Mouse (Mus musculus): ENCODE data around the gene Hax1. TPM values are rescaled to one million over a fixed set of nuclear protein-coding genes. Genes with fewer than 3 reads are reported as not detected.

Hax1 gene
- 169 and 170 TPM in 2 replicates for polyA plus RNA-seq (2011; ENCODE audit: insufficient read depth, insufficient read length, low read depth, missing spikeins)

DNA sequence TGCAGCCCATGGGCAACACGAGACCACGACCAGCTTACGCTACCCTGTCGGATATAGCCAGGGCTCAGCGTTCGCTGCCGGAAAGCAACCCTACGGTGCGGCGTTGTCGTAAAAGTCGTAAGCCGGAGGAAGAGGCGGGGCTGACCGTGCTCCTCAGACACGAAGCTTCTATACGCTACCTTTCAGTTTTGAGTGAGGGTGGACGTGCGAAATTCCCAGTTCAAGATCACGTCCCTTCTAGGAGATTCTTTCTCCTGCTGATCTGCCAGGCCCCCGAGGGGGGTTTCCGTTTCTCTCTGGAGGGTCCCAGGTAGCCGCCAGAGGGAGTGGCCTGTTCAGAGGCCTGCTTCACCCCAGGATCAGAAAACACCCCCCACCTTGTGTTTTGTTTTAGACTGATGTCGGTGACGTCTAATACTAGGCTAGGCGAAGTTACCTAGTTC lies at the start of gene Hax1:
Gene Hax1, minus strand, starts transcription at position 169 of the 443 bp plus-strand sequence.
- Histone ChIP-seq H3K36me3 (ENCODE audit: control insufficient read depth, insufficient read depth, low read length, poor library complexity, severe bottlenecking) (peaks cover 46% of the 10 kb centered on the region), H3K4me3 (ENCODE audit: low read depth, low read length) (peak within 1 kb of the TSS; percentile 98), H3K9me3 (replicated peaks; ENCODE audit: control insufficient read depth, insufficient read depth, low read length, poor library complexity, severe bottlenecking) (no peaks in the 10 kb centered on the region), H3K4me1 (ENCODE audit: control insufficient read depth, insufficient read depth, low read length) (no peaks in the 10 kb centered on the region), H3K27me3 (ENCODE audit: control insufficient read depth, insufficient read depth, low read length, poor library complexity, severe bottlenecking) (no peaks in the 10 kb centered on the region), H3K27ac (ENCODE audit: insufficient read depth, low read length) (peak within 1 kb of the TSS; percentile 87), H3K9ac (ENCODE audit: low read depth, poor library complexity, severe bottlenecking) (peak within 1 kb of the TSS; percentile 87)
- TF ChIP-seq EP300 (IDR thresholded peaks at IDR 0.05; ENCODE audit: insufficient read depth, low read depth, low read length) (peak; percentile 33; the same call in 1 of the 2 replicates), POLR2A (IDR thresholded peaks at IDR 0.05; ENCODE audit: insufficient read depth, low read length) (peak; percentile 20), CTCF (IDR thresholded peaks at IDR 0.05; ENCODE audit: low read depth, low read length) (no peak)

DNA sequence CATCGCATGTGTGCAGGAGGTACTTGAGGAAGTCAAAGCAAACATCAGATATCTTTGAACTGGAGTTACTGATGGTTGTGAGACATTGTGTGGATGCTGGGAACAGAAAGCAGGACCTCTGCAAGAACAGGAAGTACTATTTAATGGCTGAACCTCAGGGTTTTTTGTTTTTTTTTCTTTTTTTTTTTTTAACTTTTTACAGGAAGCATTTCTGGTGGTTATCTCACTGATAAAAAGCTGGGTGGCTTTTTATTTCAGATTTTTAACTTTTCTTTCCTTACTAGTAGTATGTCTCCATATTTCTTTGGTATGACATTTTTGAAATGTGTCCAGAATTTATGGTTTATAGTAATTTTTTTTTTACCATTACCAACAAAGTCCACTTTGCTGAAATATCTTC lies 37.7 kb upstream of the Hax1 start:
- Histone ChIP-seq H3K9me3 (replicated peaks; ENCODE audit: control insufficient read depth, insufficient read depth, low read length, poor library complexity, severe bottlenecking) (no peaks in the 10 kb centered on the region), H3K36me3 (ENCODE audit: control insufficient read depth, insufficient read depth, low read length, poor library complexity, severe bottlenecking) (peaks cover 71% of the 10 kb centered on the region), H3K4me1 (ENCODE audit: control insufficient read depth, insufficient read depth, low read length) (no peaks in the 10 kb centered on the region), H3K4me3 (ENCODE audit: low read depth, low read length) (no peak overlapping the region), H3K9ac (ENCODE audit: low read depth, poor library complexity, severe bottlenecking) (no peak overlapping the region), H3K27ac (ENCODE audit: insufficient read depth, low read length) (no peak overlapping the region), H3K27me3 (ENCODE audit: control insufficient read depth, insufficient read depth, low read length, poor library complexity, severe bottlenecking) (no peaks in the 10 kb centered on the region)
- TF ChIP-seq CTCF (IDR thresholded peaks at IDR 0.05; ENCODE audit: low read depth, low read length) (no peak), EP300 (IDR thresholded peaks at IDR 0.05; ENCODE audit: insufficient read depth, low read depth, low read length) (no peak), POLR2A (IDR thresholded peaks at IDR 0.05; ENCODE audit: insufficient read depth, low read length) (no peak)

DNA sequence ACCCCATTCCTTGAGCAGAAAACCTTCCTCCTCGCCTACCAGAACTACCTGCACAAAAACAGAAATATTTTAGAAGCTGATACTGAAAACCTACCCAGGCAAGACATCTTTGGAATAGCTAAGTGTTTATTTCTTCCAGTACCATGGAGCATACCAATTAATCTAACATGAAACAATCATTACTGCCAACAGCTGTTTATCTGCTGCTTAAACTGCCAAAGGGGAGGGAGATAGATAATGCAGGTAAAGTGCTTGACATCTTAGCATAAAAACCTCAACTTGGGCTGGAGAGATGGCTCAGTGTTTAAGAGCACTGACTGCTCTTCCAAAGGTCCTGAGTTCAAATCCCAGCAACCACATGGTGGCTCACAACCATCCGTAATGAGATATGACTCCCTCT lies 36.1 kb upstream of the Hax1 start:
- TF ChIP-seq POLR2A (IDR thresholded peaks at IDR 0.05; ENCODE audit: insufficient read depth, low read length) (no peak), EP300 (IDR thresholded peaks at IDR 0.05; ENCODE audit: insufficient read depth, low read depth, low read length) (no peak), CTCF (IDR thresholded peaks at IDR 0.05; ENCODE audit: low read depth, low read length) (no peak)
- no peak overlapping the region for H3K9ac ChIP-seq (ENCODE audit: low read depth, poor library complexity, severe bottlenecking)
- no peaks in the 10 kb centered on the region for H3K27me3 ChIP-seq (ENCODE audit: control insufficient read depth, insufficient read depth, low read length, poor library complexity, severe bottlenecking)
- peaks cover 70% of the 10 kb centered on the region for H3K36me3 ChIP-seq (ENCODE audit: control insufficient read depth, insufficient read depth, low read length, poor library complexity, severe bottlenecking)
- H3K4me1 ChIP-seq (ENCODE audit: control insufficient read depth, insufficient read depth, low read length) = no peaks in the 10 kb centered on the region
- no peak overlapping the region for H3K27ac ChIP-seq (ENCODE audit: insufficient read depth, low read length)
- no peak overlapping the region for H3K4me3 ChIP-seq (ENCODE audit: low read depth, low read length)
- no peaks in the 10 kb centered on the region for H3K9me3 ChIP-seq (replicated peaks; ENCODE audit: control insufficient read depth, insufficient read depth, low read length, poor library complexity, severe bottlenecking)

DNA sequence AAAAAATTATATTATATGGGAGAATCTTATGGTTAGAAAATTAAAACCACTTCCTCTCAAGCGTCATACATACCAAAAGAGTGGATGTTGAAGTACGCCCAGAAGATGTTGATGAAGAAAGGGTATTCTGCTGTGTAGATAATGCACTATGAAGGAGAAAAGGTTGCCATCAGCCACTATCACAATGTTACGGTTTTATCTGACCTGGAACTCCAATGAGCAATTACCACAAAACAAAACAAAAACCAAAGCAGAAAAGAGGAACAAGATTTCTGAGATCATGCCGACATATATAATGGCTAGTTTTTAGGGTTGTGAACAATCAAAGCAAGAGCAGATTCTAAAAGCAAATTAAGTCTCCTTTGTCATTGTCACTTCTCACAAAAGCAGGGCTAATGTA lies 18.0 kb upstream of the Hax1 start:
- H3K9ac ChIP-seq (ENCODE audit: low read depth, poor library complexity, severe bottlenecking) = no peak overlapping the region
- no peaks in the 10 kb centered on the region for H3K9me3 ChIP-seq (replicated peaks; ENCODE audit: control insufficient read depth, insufficient read depth, low read length, poor library complexity, severe bottlenecking)
- no peak for TF ChIP-seq POLR2A (IDR thresholded peaks at IDR 0.05; ENCODE audit: insufficient read depth, low read length)
- H3K4me1 ChIP-seq (ENCODE audit: control insufficient read depth, insufficient read depth, low read length) = no peaks in the 10 kb centered on the region
- H3K4me3 ChIP-seq (ENCODE audit: low read depth, low read length) = no peak overlapping the region
- H3K27me3 ChIP-seq (ENCODE audit: control insufficient read depth, insufficient read depth, low read length, poor library complexity, severe bottlenecking) = no peaks in the 10 kb centered on the region
- H3K36me3 ChIP-seq (ENCODE audit: control insufficient read depth, insufficient read depth, low read length, poor library complexity, severe bottlenecking) = peaks cover 89% of the 10 kb centered on the region
- H3K27ac ChIP-seq (ENCODE audit: insufficient read depth, low read length) = no peak overlapping the region

DNA sequence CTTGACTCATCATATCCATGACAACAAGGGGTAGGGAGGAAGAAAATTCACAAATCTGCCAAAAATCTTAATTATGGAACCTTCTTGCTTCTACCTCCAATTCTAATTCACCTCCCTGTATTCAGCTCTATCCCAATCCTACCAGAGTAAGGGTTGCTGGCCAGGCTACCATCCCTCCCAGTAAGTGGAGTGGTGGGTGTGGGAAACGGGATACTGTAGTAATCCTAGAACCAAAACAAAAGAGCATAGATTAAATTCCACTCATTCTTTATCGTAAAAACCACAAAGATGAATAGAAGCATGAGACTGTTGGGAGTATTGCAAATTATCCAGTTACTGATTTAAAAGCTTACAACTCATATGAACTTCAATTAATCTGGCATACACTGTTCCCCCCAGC lies 11.7 kb upstream of the Hax1 start:
- H3K4me3 ChIP-seq (ENCODE audit: low read depth, low read length) = no peak overlapping the region
- no peak overlapping the region for H3K27ac ChIP-seq (ENCODE audit: insufficient read depth, low read length)
- H3K9me3 ChIP-seq (replicated peaks; ENCODE audit: control insufficient read depth, insufficient read depth, low read length, poor library complexity, severe bottlenecking) = no peaks in the 10 kb centered on the region
- no peaks in the 10 kb centered on the region for H3K4me1 ChIP-seq (ENCODE audit: control insufficient read depth, insufficient read depth, low read length)
- TF ChIP-seq CTCF (IDR thresholded peaks at IDR 0.05; ENCODE audit: low read depth, low read length) = no peak
- no peak for TF ChIP-seq EP300 (IDR thresholded peaks at IDR 0.05; ENCODE audit: insufficient read depth, low read depth, low read length)
- no peak for TF ChIP-seq POLR2A (IDR thresholded peaks at IDR 0.05; ENCODE audit: insufficient read depth, low read length)
- H3K9ac ChIP-seq (ENCODE audit: low read depth, poor library complexity, severe bottlenecking) = no peak overlapping the region
- no peaks in the 10 kb centered on the region for H3K27me3 ChIP-seq (ENCODE audit: control insufficient read depth, insufficient read depth, low read length, poor library complexity, severe bottlenecking)
- peaks cover 79% of the 10 kb centered on the region for H3K36me3 ChIP-seq (ENCODE audit: control insufficient read depth, insufficient read depth, low read length, poor library complexity, severe bottlenecking)

DNA sequence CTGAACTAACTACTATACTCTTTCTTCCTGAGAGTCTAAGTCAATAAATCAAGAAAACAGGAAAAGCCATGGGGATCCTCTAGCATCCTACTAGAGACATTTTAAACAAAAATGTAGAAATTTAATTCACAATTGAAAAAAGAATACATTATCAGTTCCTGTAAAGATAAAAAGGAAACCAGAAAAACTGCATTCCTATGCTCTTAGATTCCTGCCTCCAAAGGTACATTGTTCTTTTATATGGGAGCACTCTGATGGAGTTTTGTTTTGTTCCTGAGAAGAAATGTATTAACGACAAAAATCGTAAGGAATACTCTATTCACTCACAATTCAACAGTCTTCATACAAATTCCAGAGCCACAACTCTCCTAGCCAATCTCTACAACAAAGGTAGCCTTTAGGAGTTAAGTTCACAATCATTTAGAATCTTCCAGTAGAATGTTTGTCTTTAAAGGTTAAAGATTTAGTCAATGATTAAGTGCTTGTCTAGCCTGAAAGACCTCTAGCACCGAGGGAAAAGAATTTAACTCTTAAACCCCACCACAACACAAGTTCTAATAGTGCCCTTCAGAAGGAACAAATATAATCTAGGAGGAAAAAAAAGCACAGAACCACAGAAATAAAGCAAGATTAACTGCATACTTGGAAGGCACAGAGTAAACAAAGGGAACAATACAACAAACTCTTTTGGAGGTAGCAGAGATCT lies 5.7 kb upstream of the Hax1 start:
- Histone ChIP-seq H3K4me3 (ENCODE audit: low read depth, low read length) (no peak overlapping the region), H3K9me3 (replicated peaks; ENCODE audit: control insufficient read depth, insufficient read depth, low read length, poor library complexity, severe bottlenecking) (no peaks in the 10 kb centered on the region), H3K27me3 (ENCODE audit: control insufficient read depth, insufficient read depth, low read length, poor library complexity, severe bottlenecking) (no peaks in the 10 kb centered on the region), H3K9ac (ENCODE audit: low read depth, poor library complexity, severe bottlenecking) (no peak overlapping the region), H3K36me3 (ENCODE audit: control insufficient read depth, insufficient read depth, low read length, poor library complexity, severe bottlenecking) (peaks cover 59% of the 10 kb centered on the region), H3K27ac (ENCODE audit: insufficient read depth, low read length) (no peak overlapping the region), H3K4me1 (ENCODE audit: control insufficient read depth, insufficient read depth, low read length) (no peaks in the 10 kb centered on the region)
- TF ChIP-seq EP300 (IDR thresholded peaks at IDR 0.05; ENCODE audit: insufficient read depth, low read depth, low read length) (no peak), POLR2A (IDR thresholded peaks at IDR 0.05; ENCODE audit: insufficient read depth, low read length) (no peak), CTCF (IDR thresholded peaks at IDR 0.05; ENCODE audit: low read depth, low read length) (no peak)
